Mouse (Mus musculus) kidney, postnatal 4 days (tissue): ENCODE results near the gene Synpr.
"Not testable (repeated sequence)": the region's sequence is repeated elsewhere in the genome, so short reads cannot be mapped to it uniquely, and the experiment has no call there.

ENCODE experiments used
- DNase-seq, 2 experiments: peaks; one replicate each; pipeline ENCODE4 v3.0.0; 2021; ENCODE audit warnings: mixed read lengths in 2 of 2

Gene Synpr

DNA sequence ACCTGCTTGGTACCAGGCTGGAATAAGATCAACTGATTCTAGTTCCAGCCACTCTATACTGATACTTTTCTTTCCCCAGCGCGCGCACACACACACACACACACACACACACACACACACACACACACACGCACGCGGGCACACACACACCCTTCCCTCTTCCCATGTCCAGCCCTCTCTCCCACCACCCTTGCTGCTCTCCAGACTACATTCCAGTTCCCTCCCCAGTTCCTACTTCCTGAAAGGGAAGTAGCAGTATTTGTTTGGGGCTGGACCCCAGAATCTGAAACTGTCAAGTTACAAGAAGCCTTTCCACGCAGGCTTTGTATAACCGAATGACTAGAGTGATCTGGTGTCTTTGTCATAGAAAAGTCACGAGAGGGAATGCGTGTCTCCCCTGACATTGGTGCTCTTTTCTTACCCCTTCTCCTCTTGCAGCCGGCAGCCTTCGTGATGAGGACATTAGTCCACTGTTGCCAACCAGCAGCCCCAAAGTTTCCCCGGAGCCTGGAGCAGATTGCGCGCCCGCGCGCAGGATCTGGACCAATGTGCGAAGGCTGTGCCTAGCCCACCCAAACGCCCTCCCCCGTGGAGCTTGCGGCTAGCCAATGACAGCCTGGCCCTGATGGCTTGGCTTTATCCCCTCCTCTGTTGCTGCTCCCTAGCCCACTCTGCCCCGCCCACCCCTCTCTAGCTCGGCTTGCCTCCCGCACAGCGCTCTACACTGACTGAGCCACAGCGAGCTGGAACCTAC, at the start of gene Synpr:
Synpr (plus strand) TSS at position 690 of the 754 bp plus-strand sequence.
- peak; percentile 72 to 80 for DNase-seq

DNA sequence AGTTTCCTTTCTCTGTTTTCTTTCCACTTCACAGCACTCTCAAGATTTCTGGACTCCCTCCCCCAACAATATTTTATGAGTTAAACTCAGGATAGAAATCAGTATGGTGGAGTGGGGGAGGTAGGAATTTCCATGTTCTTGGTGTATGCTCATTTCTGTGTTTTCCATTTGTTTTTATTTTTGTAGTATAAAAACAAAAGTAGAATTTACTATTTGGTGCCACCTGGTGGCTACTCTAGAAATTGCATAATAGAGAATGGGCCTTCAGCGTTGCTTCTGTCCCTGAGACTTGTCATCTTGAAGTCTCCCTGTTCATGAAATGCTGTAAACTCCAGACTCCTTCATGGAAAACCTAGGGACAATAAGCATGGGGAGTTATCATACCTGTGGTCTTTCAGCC, 47.7 kb upstream of the Synpr start:
- DNase-seq: no peak

DNA sequence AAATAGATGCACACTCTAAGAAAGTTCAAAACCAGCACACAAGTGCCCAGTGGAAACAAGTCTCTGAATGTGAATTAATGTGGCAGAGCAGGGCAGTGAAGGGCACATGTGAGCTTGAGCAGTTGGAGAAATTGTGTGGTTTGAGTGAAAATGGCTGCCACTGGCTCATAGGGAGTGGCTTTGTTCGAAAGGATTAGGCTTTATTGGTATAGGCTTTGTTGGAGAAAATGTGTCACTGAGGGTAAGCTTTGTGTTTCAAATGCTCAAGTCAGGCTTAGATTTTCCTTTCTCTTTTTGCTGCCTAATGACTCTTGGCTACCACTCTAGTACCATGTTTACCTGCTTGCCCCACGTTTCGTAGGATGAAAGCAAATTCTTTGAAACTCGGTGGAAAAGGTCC, 37.1 kb upstream of the Synpr start:
- no peak for DNase-seq

DNA sequence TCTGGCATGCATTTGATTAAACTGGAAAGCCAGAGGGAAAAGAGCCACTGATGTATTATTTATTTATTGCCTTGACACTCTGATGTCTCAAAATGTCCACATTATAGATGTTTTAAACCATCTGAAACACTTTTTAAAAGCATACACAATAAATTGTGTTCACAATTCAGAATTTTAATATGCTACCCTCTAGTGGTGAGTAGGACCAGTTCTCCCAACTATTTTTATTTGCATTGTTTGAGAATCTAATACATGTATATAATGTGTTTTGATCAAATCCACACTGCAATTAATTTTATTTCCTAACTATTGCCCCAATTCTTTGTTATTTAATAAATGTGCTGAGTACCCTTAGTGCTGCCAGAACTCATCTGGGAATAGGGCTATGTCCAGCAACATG, 35.2 kb upstream of the Synpr start:
- DNase-seq: no peak

DNA sequence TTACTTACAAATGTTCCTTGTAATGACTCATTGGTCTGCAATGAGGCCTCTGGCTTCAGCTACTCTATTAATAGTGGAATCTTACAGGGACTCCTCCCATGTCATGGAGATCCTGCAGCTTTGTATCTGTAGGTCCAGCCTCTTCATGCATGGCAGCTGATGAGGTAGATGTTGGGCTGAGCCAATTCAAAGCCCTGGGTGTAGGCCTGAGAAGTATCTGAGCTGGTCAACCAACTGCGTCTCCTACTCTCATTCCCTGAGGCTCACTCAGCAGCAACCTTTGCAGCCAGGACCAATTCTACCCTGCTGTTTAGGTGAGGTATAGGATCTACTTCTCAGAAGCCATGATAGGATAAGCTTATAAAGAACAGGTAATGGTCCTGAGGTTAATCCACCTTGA, 32.0 kb upstream of the Synpr start:
- DNase-seq: no peak

DNA sequence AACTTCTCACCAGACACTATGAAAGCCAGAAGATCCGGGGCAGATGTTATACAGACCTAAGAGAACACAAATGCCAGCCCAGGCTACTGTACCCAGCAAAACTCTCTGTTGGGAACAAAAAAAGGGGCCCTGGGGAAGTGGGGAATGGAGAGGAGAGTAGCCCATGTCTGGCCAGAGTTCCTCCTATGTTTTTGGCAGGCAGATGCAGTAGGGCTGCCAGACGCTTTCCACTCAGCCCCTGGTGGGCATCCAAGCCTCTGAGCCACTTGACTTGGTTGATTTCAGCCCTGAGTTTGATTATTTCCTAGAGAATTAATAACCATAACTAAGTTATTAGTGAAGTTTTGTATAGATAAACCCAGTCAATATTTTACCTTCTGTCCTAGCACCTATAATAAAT, 29.8 kb upstream of the Synpr start:
- DNase-seq: not testable (repeated sequence)

DNA sequence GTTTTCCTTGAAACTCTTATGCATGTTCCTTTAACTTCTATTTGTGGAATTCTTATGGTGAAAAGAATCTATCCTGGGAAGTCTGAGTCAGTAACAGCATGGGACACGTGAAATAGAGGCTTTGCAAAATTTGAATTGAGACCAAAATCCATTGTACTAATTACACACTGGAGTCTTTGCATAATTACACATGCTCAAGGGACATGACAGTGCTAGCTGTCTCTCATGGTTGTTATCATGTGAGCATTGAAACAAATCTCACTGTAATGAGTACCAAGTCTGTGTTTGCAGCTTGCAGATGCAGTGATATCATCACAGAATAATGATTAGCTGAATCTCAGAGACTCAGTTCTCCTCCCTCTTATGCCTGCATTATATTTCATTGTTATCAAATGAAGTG, 22.2 kb upstream of the Synpr start:
- no peak for DNase-seq

DNA sequence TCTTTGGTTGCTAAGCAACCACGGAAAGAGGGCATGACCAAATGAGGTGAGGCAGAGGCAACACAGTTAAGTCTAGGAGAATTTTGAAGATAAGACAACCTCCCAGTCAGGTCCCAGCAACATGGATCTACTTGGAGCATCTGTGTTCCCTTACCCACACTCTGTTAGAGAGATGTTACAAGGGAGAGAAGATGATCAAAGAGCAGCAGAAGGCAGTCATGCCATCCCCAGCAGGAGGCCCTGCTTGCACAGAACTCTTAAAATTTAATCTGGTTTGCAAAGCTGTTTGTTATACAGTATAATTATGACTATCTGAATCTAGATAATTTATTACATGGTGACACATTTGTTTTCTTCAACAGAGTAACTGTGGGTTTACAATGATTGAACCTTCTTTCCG, 18.2 kb upstream of the Synpr start:
- DNase-seq: no peak

DNA sequence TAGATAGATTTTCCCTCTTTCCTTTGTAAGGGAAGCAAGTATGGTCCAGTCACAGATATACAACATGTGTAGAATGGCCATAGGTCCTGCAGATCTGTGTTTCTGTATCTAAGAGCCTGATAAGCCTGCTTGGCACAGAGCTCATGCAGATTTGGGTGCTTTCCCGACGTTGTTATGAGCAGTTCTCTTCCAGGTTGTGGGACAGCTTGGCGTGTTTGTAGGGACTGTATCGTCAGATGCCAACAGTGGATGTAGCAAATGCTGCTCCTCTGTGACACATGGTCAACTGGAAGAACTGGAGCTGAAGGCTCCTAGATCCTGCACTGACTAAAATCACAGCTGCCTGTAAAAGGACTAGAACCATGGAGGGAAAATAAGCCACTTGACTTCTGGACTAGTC, 17.4 kb upstream of the Synpr start:
- DNase-seq: no peak

DNA sequence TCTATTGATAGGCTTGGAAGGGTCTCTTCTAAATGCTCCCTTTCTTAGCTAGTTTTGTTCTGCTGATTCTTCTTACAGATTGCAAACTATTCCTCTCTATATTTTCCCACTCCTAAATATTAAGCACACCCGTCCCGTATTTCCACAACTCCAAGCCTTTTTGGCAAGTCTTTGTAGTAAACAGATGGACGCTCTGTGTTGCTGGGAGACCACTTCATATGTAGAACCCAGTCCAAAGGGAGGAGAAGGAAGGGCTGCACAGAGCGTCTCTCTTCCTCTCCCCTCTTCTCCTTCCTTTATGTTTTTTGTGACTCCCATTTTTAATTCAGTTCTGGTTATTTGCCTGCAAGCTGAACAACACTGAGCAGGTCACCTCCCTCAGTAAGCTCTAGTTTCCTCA, 1.4 kb upstream of the Synpr start:
- no peak for DNase-seq

DNA sequence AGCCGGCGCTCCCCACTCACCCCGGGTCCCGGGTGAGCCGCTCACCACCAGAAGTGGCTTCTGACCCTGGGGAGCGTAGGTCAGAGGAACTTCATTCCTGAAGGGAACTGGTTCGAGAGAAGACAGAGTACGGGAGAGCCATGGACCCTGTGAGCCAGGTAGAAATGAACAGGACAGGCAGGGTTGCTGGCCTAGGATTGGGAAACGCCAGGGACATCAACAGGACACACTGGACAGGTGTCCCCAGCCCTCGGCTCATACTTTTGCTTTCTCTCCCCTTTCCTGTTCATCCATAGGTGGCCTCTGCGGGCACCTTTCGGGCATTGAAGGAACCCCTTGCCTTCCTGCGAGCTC, 242 bp downstream of the Synpr start:
- DNase-seq: no peak

DNA sequence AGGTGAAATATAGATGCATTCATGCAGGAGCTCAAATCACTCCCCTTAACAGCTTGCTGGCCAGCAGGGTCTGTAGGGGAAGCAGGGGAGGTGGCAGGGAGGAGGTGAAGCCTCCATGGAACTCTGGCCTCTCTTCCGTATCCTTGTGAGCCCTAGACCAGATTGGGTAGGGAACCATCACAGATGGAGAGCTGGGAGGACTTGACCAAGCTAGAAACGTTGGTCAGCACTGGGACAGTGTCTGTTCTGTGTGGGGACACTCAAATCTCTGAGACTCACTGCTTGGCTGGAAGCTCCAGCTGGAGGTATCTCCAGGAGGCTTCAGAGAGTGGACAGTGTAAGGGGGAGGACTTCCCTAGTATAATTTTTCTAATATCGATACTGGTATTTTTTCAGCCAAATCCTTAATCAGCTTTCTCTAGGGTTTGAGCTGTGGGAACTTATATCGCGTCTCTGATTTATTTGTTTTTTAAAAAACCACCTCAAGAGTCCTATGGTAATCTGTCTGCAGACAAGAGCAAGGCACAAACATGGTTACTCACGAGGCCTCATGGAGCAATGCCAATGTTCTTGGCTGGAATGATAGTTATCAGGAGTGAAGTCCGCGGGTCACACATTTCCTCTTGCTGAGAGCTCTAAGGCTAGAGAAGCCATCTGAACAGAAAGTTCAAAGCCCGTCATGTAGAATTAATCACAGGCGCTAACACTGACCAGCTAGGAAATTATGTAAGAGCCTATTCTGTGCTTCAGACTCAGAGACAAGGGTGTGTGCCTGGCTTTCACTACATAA, 956 bp downstream of the Synpr start:
- no peak for DNase-seq

DNA sequence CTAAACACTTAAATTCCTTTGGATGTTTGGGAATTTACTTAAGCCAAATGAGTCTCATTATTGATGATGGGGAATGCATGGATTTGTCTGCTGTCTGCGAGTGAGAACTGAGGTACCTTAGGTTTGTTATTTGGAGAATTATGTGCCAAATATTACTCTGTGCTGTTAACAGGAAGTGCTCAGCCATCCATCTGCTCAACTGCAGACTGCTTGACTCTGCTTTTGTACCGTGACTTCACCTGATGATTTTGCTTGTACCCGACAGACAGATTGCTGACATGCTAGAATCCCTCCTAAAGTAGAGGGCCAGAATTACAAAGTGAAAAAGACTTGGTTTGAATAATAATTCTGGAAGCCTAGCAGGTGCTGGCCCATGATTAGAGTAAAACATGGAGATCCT, 9.6 kb downstream of the Synpr start:
- no peak for DNase-seq

DNA sequence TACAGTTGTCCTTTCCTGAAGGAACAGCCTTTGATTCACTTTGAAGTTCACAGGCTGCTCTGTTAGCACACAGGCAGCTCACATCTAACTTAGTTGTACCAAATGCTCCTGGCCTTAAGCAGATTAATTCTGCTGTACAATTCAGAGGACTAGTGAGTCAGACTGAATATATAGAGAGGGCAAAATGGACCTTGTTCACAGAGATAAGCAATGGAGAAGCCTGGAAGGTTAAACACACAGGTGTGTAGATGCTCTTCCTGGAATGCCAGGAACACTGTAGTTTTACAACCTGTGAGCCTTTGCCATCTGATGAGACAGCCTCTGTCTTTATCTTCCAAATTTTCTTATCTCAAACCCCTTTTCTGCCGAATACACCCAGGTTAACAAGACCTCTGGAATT, 29.7 kb downstream of the Synpr start:
- no peak for DNase-seq

DNA sequence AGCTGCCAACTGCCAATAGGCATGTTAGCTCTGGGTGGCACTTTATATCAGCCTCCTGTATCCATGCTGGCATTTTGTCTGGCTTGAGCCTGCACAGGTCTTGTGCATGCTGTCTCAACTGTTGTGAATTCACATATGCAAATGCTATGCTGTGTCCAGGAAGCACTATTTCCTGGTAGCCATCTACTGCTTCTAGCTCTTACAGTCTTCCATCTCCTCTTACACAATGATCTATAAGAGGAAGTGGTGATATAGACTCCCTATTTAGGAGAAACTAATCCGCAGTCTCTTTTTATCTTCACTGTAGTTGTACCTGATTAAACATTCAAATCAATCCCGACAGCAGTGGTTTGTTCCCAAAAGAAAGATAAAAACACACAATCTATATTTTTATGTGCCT, 43.9 kb downstream of the Synpr start:
- DNase-seq: no peak

DNA sequence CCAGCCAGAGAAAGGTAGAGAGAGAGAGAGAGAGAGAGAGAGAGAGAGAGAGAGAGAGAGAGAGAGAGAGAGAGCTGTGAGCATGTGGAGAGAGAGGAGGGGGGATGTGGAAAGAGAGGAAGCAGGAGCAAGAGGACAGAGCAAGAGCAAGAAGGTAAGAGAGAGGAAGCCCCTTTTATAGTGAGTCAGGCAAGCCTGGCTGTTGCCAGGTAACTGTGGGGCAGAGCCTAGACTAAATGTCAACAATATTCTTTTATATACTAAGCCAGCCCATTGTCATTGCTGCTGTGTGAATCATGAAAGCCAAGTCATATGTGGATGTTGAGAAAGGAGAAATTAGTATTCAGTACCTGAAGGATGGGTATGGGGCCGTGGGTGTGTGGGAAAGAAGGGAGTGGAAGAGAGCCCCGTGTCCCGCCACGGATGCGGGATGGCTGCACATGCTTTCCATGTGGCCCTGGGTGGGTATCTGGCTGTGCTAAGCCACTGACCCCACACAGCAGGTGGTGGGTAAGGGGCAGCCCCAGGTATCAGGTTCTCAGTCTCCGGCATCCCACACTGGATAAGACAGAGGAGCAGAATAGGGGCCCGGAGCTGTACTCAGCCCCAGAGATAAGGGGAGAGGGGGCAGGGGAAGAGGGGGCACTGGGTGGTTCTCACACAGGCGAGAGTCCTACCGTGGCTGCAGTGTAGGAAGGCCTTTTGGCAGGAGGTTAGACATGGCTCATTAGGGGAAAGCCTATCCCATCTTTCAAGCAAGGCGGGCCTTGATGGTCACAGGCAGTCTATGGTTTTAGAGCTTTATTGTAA, 48.1 kb downstream of the Synpr start:
- no peak for DNase-seq

DNA sequence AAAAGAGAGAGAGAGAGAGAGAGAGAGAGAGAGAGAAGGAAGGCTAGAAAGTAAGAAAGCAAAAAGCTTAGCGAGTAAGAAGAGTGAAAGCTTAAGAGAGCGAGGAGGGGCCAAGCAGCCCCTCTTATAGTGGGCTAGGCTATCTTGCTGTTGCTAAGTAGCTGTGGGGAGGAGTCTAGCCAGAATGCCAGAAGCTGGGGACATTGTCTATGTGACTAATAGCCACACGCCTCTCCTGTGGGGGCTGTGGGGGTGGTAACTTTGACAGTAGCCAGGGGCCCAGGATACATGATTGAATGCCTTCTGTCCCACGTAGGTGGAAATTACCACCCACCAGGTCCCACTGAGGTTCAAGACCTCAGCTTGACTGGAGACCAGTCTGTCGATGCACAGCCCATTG, 48.8 kb downstream of the Synpr start:
- no peak for DNase-seq

DNA sequence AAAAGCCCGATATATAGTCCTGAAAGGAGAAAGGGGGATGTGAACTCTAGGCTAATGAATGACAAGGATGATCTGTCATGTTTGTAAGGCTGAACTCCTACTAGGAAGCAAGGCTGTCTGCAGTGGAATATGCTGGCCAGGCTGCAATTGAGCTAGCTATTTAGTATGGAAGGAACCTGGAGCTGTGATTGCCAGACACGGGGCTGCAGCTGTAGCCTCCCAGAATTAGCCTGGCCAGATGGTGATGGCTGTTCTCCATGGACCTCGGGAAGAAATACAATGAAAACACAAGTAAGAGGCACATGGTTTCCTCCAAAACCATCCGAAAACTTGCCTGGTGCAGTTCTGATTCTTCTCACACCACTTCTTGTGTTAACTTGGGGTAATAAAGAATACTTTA, 51.6 kb downstream of the Synpr start:
- DNase-seq: no peak

DNA sequence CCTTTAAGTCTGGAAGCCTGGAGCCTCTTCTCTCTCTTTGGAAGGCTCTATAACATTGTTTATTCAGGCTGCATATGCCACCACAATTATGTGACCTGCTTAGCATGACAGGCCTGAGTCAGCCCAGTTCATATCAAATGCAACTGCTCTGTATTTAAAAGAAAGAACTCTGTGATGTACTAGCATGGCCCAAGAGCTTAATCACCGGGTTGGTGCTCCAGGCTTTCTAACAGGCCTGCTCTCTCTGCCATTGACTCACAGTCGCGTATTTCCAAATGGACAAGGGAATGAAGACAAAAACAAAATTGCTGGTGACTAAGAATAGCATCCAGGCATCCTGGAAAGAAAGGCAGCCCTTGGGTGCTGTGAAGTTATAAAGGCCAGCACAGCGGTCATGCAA, 56.1 kb downstream of the Synpr start:
- no peak for DNase-seq

DNA sequence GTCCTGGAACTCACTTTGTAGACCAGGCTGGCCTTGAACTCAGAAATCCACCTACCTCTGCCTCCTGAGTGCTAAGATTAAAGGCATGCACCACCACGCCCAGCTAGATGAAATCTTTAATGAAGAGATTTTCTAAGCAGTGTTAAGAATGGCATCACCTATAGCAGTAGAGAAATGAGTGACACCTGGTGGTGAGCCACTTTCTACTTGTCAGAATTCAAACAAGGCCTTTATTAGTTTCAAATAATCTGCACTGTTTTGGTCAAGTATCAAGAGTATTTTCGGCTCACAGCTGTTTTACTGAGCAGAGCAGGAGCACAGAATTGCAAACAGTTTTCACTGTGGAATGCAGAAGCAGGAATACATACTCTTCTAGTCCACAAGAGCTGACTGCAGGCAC, 59.7 kb downstream of the Synpr start:
- DNase-seq: no peak

DNA sequence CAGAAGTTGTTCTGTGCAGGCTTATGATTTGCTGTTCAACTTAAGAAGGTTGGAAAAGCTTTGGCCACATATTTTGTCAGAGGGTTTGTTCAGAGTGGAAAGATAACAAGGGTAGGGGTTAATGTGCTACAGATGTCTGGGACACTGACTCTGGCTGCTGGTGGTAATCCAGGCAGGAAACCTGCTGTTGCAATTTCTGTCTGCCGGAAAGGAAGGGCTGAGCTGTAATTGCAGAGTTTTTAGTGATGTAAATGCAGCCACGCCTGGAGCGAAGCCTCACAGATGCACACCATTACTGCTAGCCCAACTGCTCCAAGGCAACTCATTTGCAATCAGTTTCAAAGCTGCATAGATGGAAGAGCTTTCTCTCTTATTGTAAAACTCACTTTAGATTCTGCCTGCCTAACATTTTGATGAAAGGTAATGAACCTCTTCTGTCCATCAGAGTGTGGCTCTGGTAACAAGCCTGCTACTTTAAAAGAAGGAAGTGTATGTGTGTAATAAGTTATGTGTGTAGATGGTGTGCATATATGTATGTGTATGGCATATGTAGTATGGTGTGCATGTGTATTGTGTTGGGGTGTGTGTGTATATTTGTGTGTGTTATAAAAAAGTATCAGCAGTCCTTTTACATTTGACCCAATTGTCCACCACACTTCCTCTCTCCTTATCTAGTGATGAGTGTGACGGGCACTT, 64.7 kb downstream of the Synpr start:
- no peak for DNase-seq

DNA sequence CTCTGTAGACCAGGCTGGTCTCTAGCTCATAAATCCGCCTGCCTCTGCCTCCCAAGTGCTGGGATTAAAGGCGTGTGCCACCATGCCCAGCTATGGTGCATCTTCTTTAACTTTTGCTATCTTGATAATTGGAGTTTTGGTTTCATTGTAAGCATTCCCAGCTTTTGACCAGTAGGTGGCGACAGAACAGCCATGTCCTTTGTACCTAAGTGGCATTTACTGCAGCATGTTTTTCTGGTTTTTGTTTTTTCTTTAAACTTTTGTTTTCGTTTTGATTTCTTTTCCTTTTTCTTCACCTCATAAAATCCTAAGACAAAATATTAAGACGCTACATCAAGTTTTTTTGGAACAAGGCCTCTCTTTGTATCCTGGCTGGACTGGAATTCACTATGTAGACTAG, 69.6 kb downstream of the Synpr start:
- DNase-seq: peak; percentile 31 to 39
